Mouse (Mus musculus) midbrain, postnatal 0 days (tissue): ENCODE measurements around the gene Eif4a1. TPM values are rescaled to one million over a fixed set of nuclear protein-coding genes. Genes with fewer than 3 reads are reported as not detected.

Source experiments
- ATAC-seq: fragments of 200-750 bp; cut with Nextera tagmentation; 2 replicates; pipeline ENCODE4 v1.8.0; 2017; ENCODE audit warnings: moderate number of reproducible peaks, mild to moderate bottlenecking, moderate TSS enrichment, moderate library complexity; ENCODE audit not compliant: low FRiP score
- DNase-seq: peaks from one replicate; pipeline ENCODE4 v3.0.0-alpha.2; 2015; ENCODE audit warnings: low spot score
- H3K27ac ChIP-seq: fragments of 300-500 bp; sonication (generic); 2 replicates; pipeline ENCODE4 v1.5.1; 2014; ENCODE audit warnings: low read depth, mild to moderate bottlenecking, low read length, mixed read lengths
- H3K27me3 ChIP-seq: fragments of 300-500 bp; sonication (generic); 2 replicates; pipeline ENCODE4 v1.6.1; 2014; ENCODE audit warnings: low read length, control low read depth, mixed read lengths; ENCODE audit not compliant: insufficient read depth
- H3K36me3 ChIP-seq: fragments of 300-500 bp; sonication (generic); 2 replicates; pipeline ENCODE4 v1.6.1; 2014; ENCODE audit warnings: low read length, control low read depth, mixed read lengths; ENCODE audit not compliant: insufficient read depth
- H3K4me1 ChIP-seq: fragments of 300-500 bp; sonication (generic); 2 replicates; pipeline ENCODE4 v1.6.1; 2014; ENCODE audit warnings: mild to moderate bottlenecking, control low read depth, antibody characterized with exemption, low read length, mixed read lengths; ENCODE audit not compliant: insufficient read depth
- H3K4me2 ChIP-seq: fragments of 300-500 bp; sonication (generic); 2 replicates; pipeline ENCODE4 v1.6.1; 2014; ENCODE audit warnings: low read depth, mild to moderate bottlenecking, low read length, mixed read lengths; ENCODE audit not compliant: poor library complexity, severe bottlenecking
- H3K4me3 ChIP-seq: fragments of 300-500 bp; sonication (generic); 2 replicates; pipeline ENCODE4 v1.5.1; 2014; ENCODE audit warnings: low read depth, mild to moderate bottlenecking, low read length, moderate library complexity
- H3K9ac ChIP-seq: fragments of 300-500 bp; sonication (generic); replicated peaks from 2 replicates; pipeline ENCODE4 v1.6.1; 2014; ENCODE audit warnings: mild to moderate bottlenecking, low read length, moderate library complexity, mixed read lengths; ENCODE audit not compliant: poor library complexity, severe bottlenecking
- H3K9me3 ChIP-seq: fragments of 300-500 bp; sonication (generic); 2 replicates; pipeline ENCODE4 v1.6.1; 2016; ENCODE audit warnings: low read length, control low read depth
- CTCF ChIP-seq: IDR thresholded peaks from 2 replicates; pipeline ENCODE4 v1.5.1; 2016; ENCODE audit warnings: antibody characterized with exemption, mild to moderate bottlenecking
- WGBS: fragments of 180-500 bp; shearing (Covaris S2); extraction: QIAGEN DNeasy Blood & Tissue Kit; methylation state at CpG from one replicate; pipeline ENCODE4 v1.1.7; 2014; 5-methylcytosine and 5-hydroxymethylcytosine counted together
- polyA plus RNA-seq: library from polyadenylated mRNA; unstranded; fragments of >200 nt; fragmentation: Nextera tagmentation; extraction: Ambion mirVana; gene quantifications from 2 replicates; pipeline ENCODE4 v1.2.1, GENCODE M21; 2015
- total RNA-seq: library from RNA; depleted of rRNA; stranded (reverse); fragments of >200 nt; gene quantifications from 2 replicates; pipeline ENCODE4 v1.2.3, GENCODE M21; 2014

Gene Eif4a1
- total and polyA plus RNA-seq, 2 experiments from 2014 or later, result 502 to 793 TPM

- 60% methylated on average over 9 of the region's 9 CpGs for WGBS
- TF ChIP-seq CTCF, result peak; percentile 61
- no peak for DNase-seq
Observed at GRCm38 (mm10) chr11:69715482-69715881, 43.3 kb upstream of the Eif4a1 start.

GRCm38 (mm10) chr11:69714636-69715329 is 42.6 kb upstream of the Eif4a1 start:
- DNase-seq (no peak), ATAC-seq (no peak)
- WGBS, result 72% methylated on average over 18 of the region's 18 CpGs
- no peaks in the 10 kb centered on the region for H3K27me3 ChIP-seq
- no peak overlapping the region for H3K4me3 ChIP-seq
- no peaks in the 10 kb centered on the region for H3K36me3 ChIP-seq
- TF ChIP-seq CTCF, result no peak
- H3K9me3 ChIP-seq, result no peaks in the 10 kb centered on the region
- H3K4me1 ChIP-seq, result 0 out of 2 replicates have a peak, but pooled peaks cover 2% of the 10 kb centered on the region
- no peak overlapping the region for H3K27ac ChIP-seq
- no peak overlapping the region for H3K9ac ChIP-seq
- H3K4me2 ChIP-seq, result no peak overlapping the region

More at GRCm38 (mm10) chr11:69715482-69715881, 43.3 kb upstream of the Eif4a1 start:
- H3K27me3 ChIP-seq, result no peaks in the 10 kb centered on the region
- no peak overlapping the region for H3K27ac ChIP-seq
- no peaks in the 10 kb centered on the region for H3K36me3 ChIP-seq
- no peak overlapping the region for H3K4me3 ChIP-seq
- no peak for ATAC-seq
- H3K9me3 ChIP-seq, result no peaks in the 10 kb centered on the region
- no peak overlapping the region for H3K9ac ChIP-seq
- no peaks in the 10 kb centered on the region for H3K4me1 ChIP-seq
- no peak overlapping the region for H3K4me2 ChIP-seq

- ATAC-seq (no peak), DNase-seq (no peak)
- Histone ChIP-seq H3K27ac (no peak overlapping the region), H3K36me3 (no peaks in the 10 kb centered on the region), H3K27me3 (no peaks in the 10 kb centered on the region), H3K4me3 (no peak overlapping the region), H3K4me2 (no peak overlapping the region), H3K4me1 (0 out of 2 replicates have a peak, but pooled peaks cover 2% of the 10 kb centered on the region), H3K9me3 (no peaks in the 10 kb centered on the region), H3K9ac (no peak overlapping the region)
- no peak for TF ChIP-seq CTCF
- 84% methylated on average over 20 of the region's 20 CpGs for WGBS
Observed at GRCm38 (mm10) chr11:69712954-69713672, 40.9 kb upstream of the Eif4a1 start.

- H3K4me3 ChIP-seq, result no peak overlapping the region
- H3K27me3 ChIP-seq, result no peaks in the 10 kb centered on the region
- H3K9ac ChIP-seq, result no peak overlapping the region
- H3K27ac ChIP-seq, result no peak overlapping the region
- WGBS, result 84% methylated on average over 2 of the region's 2 CpGs
- no peak for TF ChIP-seq CTCF
- no peak overlapping the region for H3K4me2 ChIP-seq
- H3K4me1 ChIP-seq, result 0 out of 2 replicates have a peak, but pooled peaks cover 2% of the 10 kb centered on the region
- no peaks in the 10 kb centered on the region for H3K36me3 ChIP-seq
- H3K9me3 ChIP-seq, result no peaks in the 10 kb centered on the region
- ATAC-seq (no peak), DNase-seq (no peak)
Observed at GRCm38 (mm10) chr11:69711082-69711481, 38.9 kb upstream of the Eif4a1 start.

GRCm38 (mm10) chr11:69710470-69710869 is 38.2 kb upstream of the Eif4a1 start:
- no peak overlapping the region for H3K27ac ChIP-seq
- no peak overlapping the region for H3K4me2 ChIP-seq
- no peak for DNase-seq
- H3K27me3 ChIP-seq, result no peaks in the 10 kb centered on the region
- no peak overlapping the region for H3K9ac ChIP-seq
- no peak for ATAC-seq
- H3K4me1 ChIP-seq, result 0 out of 2 replicates have a peak, but pooled peaks cover 2% of the 10 kb centered on the region
- H3K36me3 ChIP-seq, result no peaks in the 10 kb centered on the region
- no peaks in the 10 kb centered on the region for H3K9me3 ChIP-seq
- no peak overlapping the region for H3K4me3 ChIP-seq
- TF ChIP-seq CTCF, result no peak
- 67% methylated on average over 3 of the region's 3 CpGs for WGBS
